Mouse (Mus musculus): ENCODE data around the gene Psmd7. TPM values are rescaled to one million over a fixed set of nuclear protein-coding genes. Genes with fewer than 3 reads are reported as not detected.
A peak's percentile ranks its signal among the peaks of the same experiment; 100 is the strongest.

The Psmd7 gene
- polyA plus RNA-seq, 1 experiment from 2014 or later: 291 TPM

GRCm38 (mm10) chr8:107545621-107546152 is 42.6 kb downstream of the Psmd7 start:
- peak overlapping the region; percentile 33 for H3K4me2 ChIP-seq (replicated peaks)
- H3K9ac ChIP-seq: peak overlapping the region; percentile 44; the same call in 1 of the 2 replicates
- H3K36me3 ChIP-seq: peaks cover 42% of the 10 kb centered on the region
- no peak for ATAC-seq (ENCODE audit: low FRiP score)
- H3K27me3 ChIP-seq: no peaks in the 10 kb centered on the region
- H3K9me3 ChIP-seq (replicated peaks): no peaks in the 10 kb centered on the region
- WGBS: 85% methylated on average over 11 of the region's 11 CpGs
- peak overlapping the region; percentile 76 for H3K27ac ChIP-seq
- peak overlapping the region; percentile 26 for H3K4me3 ChIP-seq
- 0 out of 2 replicates have a peak, but pooled peaks cover 8% of the 10 kb centered on the region for H3K4me1 ChIP-seq

- no peaks in the 10 kb centered on the region for H3K9me3 ChIP-seq (replicated peaks)
- peaks cover 39% of the 10 kb centered on the region for H3K36me3 ChIP-seq
- 48% methylated on average over 10 of the region's 10 CpGs for WGBS
- no peak for ATAC-seq (ENCODE audit: low FRiP score)
- H3K4me2 ChIP-seq (replicated peaks): peak overlapping the region; percentile 33
- no peaks in the 10 kb centered on the region for H3K27me3 ChIP-seq
- peak overlapping the region; percentile 27; the same call in 1 of the 2 replicates for H3K9ac ChIP-seq
- peak overlapping the region; percentile 76 for H3K27ac ChIP-seq
- H3K4me1 ChIP-seq: peaks cover 8% of the 10 kb centered on the region; the same call in 1 of the 2 replicates
- H3K4me3 ChIP-seq: peak overlapping the region; percentile 26
Observed at GRCm38 (mm10) chr8:107544651-107545174, 43.6 kb downstream of the Psmd7 start.

- H3K9me3 ChIP-seq (replicated peaks): no peaks in the 10 kb centered on the region
- ATAC-seq (ENCODE audit: low FRiP score): no peak
- WGBS: 77% methylated on average over 8 of the region's 8 CpGs
- H3K4me2 ChIP-seq (replicated peaks): 0 out of 2 replicates have a peak overlapping the region, but pooled peaks have one; percentile 33
- no peak overlapping the region for H3K4me3 ChIP-seq
- H3K27ac ChIP-seq: peak overlapping the region; percentile 76
- no peak overlapping the region for H3K9ac ChIP-seq
- peaks cover 8% of the 10 kb centered on the region; the same call in 1 of the 2 replicates for H3K4me1 ChIP-seq
- no peaks in the 10 kb centered on the region for H3K27me3 ChIP-seq
- H3K36me3 ChIP-seq: peaks cover 36% of the 10 kb centered on the region
Observed at GRCm38 (mm10) chr8:107544211-107544610, 44.1 kb downstream of the Psmd7 start.

GRCm38 (mm10) chr8:107543714-107544113 is 44.5 kb downstream of the Psmd7 start:
- no peak overlapping the region for H3K4me2 ChIP-seq (replicated peaks)

GRCm38 (mm10) chr8:107542151-107542550 is 46.1 kb downstream of the Psmd7 start:
- 86% methylated on average over 3 of the region's 3 CpGs for WGBS
- Histone ChIP-seq H3K36me3 (peaks cover 26% of the 10 kb centered on the region; the same call in 1 of the 2 replicates), H3K27me3 (no peaks in the 10 kb centered on the region), H3K9me3 (replicated peaks) (no peaks in the 10 kb centered on the region), H3K4me3 (no peak overlapping the region), H3K4me2 (replicated peaks) (no peak overlapping the region), H3K9ac (no peak overlapping the region), H3K4me1 (peaks cover 8% of the 10 kb centered on the region; the same call in 1 of the 2 replicates), H3K27ac (no peak overlapping the region)
- ATAC-seq (ENCODE audit: low FRiP score): no peak

More at GRCm38 (mm10) chr8:107543714-107544113, 44.5 kb downstream of the Psmd7 start:
- Histone ChIP-seq H3K27me3 (no peaks in the 10 kb centered on the region), H3K9me3 (replicated peaks) (no peaks in the 10 kb centered on the region), H3K4me1 (peaks cover 8% of the 10 kb centered on the region; the same call in 1 of the 2 replicates), H3K27ac (peak overlapping the region; percentile 76), H3K36me3 (peaks cover 31% of the 10 kb centered on the region), H3K4me3 (no peak overlapping the region), H3K9ac (no peak overlapping the region)
- 85% methylated on average over 11 of the region's 11 CpGs for WGBS
- ATAC-seq (ENCODE audit: low FRiP score): no peak

GRCm38 (mm10) chr8:107541369-107541768 is 46.9 kb downstream of the Psmd7 start:
- H3K4me2 ChIP-seq (replicated peaks): no peak overlapping the region
- H3K4me1 ChIP-seq: peaks cover 8% of the 10 kb centered on the region; the same call in 1 of the 2 replicates
- H3K36me3 ChIP-seq: peaks cover 20% of the 10 kb centered on the region; the same call in 1 of the 2 replicates
- H3K9me3 ChIP-seq (replicated peaks): no peaks in the 10 kb centered on the region
- H3K4me3 ChIP-seq: no peak overlapping the region
- H3K9ac ChIP-seq: no peak overlapping the region
- H3K27ac ChIP-seq: no peak overlapping the region
- no peaks in the 10 kb centered on the region for H3K27me3 ChIP-seq
- WGBS: 87% methylated on average over 4 of the region's 4 CpGs
- no peak for ATAC-seq (ENCODE audit: low FRiP score)

GRCm38 (mm10) chr8:107540623-107541022 is 47.6 kb downstream of the Psmd7 start:
- 86% methylated on average over 12 of the region's 12 CpGs for WGBS
- Histone ChIP-seq H3K9me3 (replicated peaks) (no peaks in the 10 kb centered on the region), H3K36me3 (peaks cover 23% of the 10 kb centered on the region; the same call in 1 of the 2 replicates), H3K9ac (no peak overlapping the region), H3K27ac (no peak overlapping the region), H3K27me3 (no peaks in the 10 kb centered on the region), H3K4me1 (peaks cover 8% of the 10 kb centered on the region; the same call in 1 of the 2 replicates), H3K4me3 (no peak overlapping the region), H3K4me2 (replicated peaks) (no peak overlapping the region)
- no peak for ATAC-seq (ENCODE audit: low FRiP score)

GRCm38 (mm10) chr8:107537472-107537871 is 50.8 kb downstream of the Psmd7 start:
- H3K27ac ChIP-seq: 0 out of 2 replicates have a peak overlapping the region, but pooled peaks have one; percentile 6
- no peaks in the 10 kb centered on the region; the same call in 1 of the 2 replicates for H3K4me1 ChIP-seq
- no peaks in the 10 kb centered on the region for H3K9me3 ChIP-seq (replicated peaks)
- H3K27me3 ChIP-seq: no peaks in the 10 kb centered on the region
- ATAC-seq (ENCODE audit: low FRiP score): no peak
- H3K4me3 ChIP-seq: no peak overlapping the region
- H3K4me2 ChIP-seq (replicated peaks): no peak overlapping the region
- H3K9ac ChIP-seq: no peak overlapping the region
- WGBS: 84% methylated on average over 4 of the region's 4 CpGs
- H3K36me3 ChIP-seq: peaks cover 32% of the 10 kb centered on the region; the same call in 1 of the 2 replicates

MicroRNA genes within 50 kb of the gene (microRNA counts, 519-probe panel; counts per million panel counts)
- microRNA mmu-miR-140: 4,837 counts per million, percentile 90 among the panel's probes with 10 or more counts

Small RNAs within 50 kb of the gene (microRNA-seq; reads per million reads assigned to microRNA genes)
- gene Mir140: 13,651 reads per million, percentile 96 among the genes with 10 or more reads in this experiment

Other genes with a start within 250 kb of the Psmd7 start
- gene Nqo1, start 185.3 kb downstream of the Psmd7 start, polyA plus RNA-seq (2016; fragmentation: Nextera tagmentation; extraction: Ambion mirVana): 6.4 and 8.2 TPM in 2 replicates
- 78.3 and 78.9 TPM in 2 replicates for gene Nob1, start 163.4 kb downstream of the Psmd7 start, polyA plus RNA-seq (2016; fragmentation: Nextera tagmentation; extraction: Ambion mirVana)
- gene Wwp2, start 152.1 kb downstream of the Psmd7 start, polyA plus RNA-seq (2016; fragmentation: Nextera tagmentation; extraction: Ambion mirVana): 109 and 124 TPM in 2 replicates

All from hindbrain, embryonic 12.5 days (tissue).